Mouse (Mus musculus) hindbrain, embryonic 11.5 days (tissue): ENCODE data around the gene Schip1. TPM values are rescaled to one million over a fixed set of nuclear protein-coding genes. Genes with fewer than 3 reads are reported as not detected.

Experiments used
- ATAC-seq: fragments of 200-750 bp; cut with Nextera tagmentation; 2 replicates; pipeline ENCODE4 v1.8.0; 2017; ENCODE audit warnings: mild to moderate bottlenecking, moderate TSS enrichment, moderate library complexity; ENCODE audit not compliant: low FRiP score
- DNase-seq: peaks from one replicate; pipeline ENCODE4 v3.0.0-alpha.2; 2015; ENCODE audit warnings: low spot score
- H3K27ac ChIP-seq: fragments of 300-500 bp; sonication (generic); 2 replicates; pipeline ENCODE4 v1.5.1; 2014; ENCODE audit warnings: mild to moderate bottlenecking, low read depth, low read length
- H3K27me3 ChIP-seq: fragments of 300-500 bp; sonication (generic); 2 replicates; pipeline ENCODE4 v1.6.1; 2014; ENCODE audit warnings: mild to moderate bottlenecking, low read length, moderate library complexity, mixed read lengths; ENCODE audit not compliant: control insufficient read depth, insufficient read depth
- H3K36me3 ChIP-seq: fragments of 300-500 bp; sonication (generic); 2 replicates; pipeline ENCODE4 v1.6.1; 2014; ENCODE audit warnings: mild to moderate bottlenecking, low read length, moderate library complexity, mixed read lengths; ENCODE audit not compliant: control insufficient read depth, insufficient read depth
- H3K4me1 ChIP-seq: fragments of 300-500 bp; sonication (generic); replicated peaks from 2 replicates; pipeline ENCODE4 v1.6.1; 2014; ENCODE audit warnings: low read length, mixed read lengths; ENCODE audit not compliant: control insufficient read depth, insufficient read depth
- H3K4me2 ChIP-seq: fragments of 300-500 bp; sonication (generic); replicated peaks from 2 replicates; pipeline ENCODE4 v1.6.1; 2014; ENCODE audit warnings: mild to moderate bottlenecking, low read depth, low read length
- H3K4me3 ChIP-seq: fragments of 300-500 bp; sonication (generic); 2 replicates; pipeline ENCODE4 v1.5.1; 2014; ENCODE audit warnings: low read depth, low read length
- H3K9ac ChIP-seq: fragments of 300-500 bp; sonication (generic); 2 replicates; pipeline ENCODE4 v1.6.1; 2014; ENCODE audit warnings: low read depth, low read length
- H3K9me3 ChIP-seq: fragments of 300-500 bp; sonication (generic); 2 replicates; pipeline ENCODE4 v1.6.1; 2016; ENCODE audit warnings: low read length; ENCODE audit not compliant: control insufficient read depth
- WGBS: fragments of 180-500 bp; shearing (Covaris S2); extraction: QIAGEN DNeasy Blood & Tissue Kit; methylation state at CpG from one replicate; pipeline ENCODE4 v1.1.7; 2014; 5-methylcytosine and 5-hydroxymethylcytosine counted together
- polyA plus RNA-seq: library from polyadenylated mRNA; unstranded; fragments of >200 nt; fragmentation: Nextera tagmentation; extraction: Ambion mirVana; gene quantifications from 2 replicates; pipeline ENCODE4 v1.2.1, GENCODE M21; 2014

The Schip1 gene
- polyA plus RNA-seq, 1 experiment from 2014 or later, result 115 TPM

- Histone ChIP-seq H3K27me3 (no peaks in the 10 kb centered on the region; the same call in 1 of the 2 replicates), H3K9me3 (no peaks in the 10 kb centered on the region), H3K36me3 (no peaks in the 10 kb centered on the region), H3K9ac (no peak overlapping the region), H3K4me2 (no peak overlapping the region), H3K4me3 (no peak overlapping the region), H3K4me1 (0 out of 2 replicates have a peak, but pooled peaks cover 2% of the 10 kb centered on the region), H3K27ac (no peak overlapping the region)
- DNase-seq (no peak), ATAC-seq (no peak)
- WGBS, result 77% methylated on average over 1 of the region's 1 CpGs
Measured at GRCm38 (mm10) chr3:68469643-68470042, 405.0 kb downstream of the Schip1 start.

GRCm38 (mm10) chr3:68470061-68470460, 405.5 kb downstream of the Schip1 start:
- DNase-seq, result no peak
- Histone ChIP-seq H3K9ac (no peak overlapping the region), H3K4me3 (no peak overlapping the region), H3K27ac (no peak overlapping the region), H3K4me2 (no peak overlapping the region), H3K27me3 (no peaks in the 10 kb centered on the region; the same call in 1 of the 2 replicates), H3K4me1 (0 out of 2 replicates have a peak, but pooled peaks cover 2% of the 10 kb centered on the region), H3K9me3 (no peaks in the 10 kb centered on the region), H3K36me3 (no peaks in the 10 kb centered on the region)
- ATAC-seq, result no peak
- WGBS, result 62% methylated on average over 3 of the region's 3 CpGs

GRCm38 (mm10) chr3:68470622-68471021, 406.0 kb downstream of the Schip1 start:
- no peaks in the 10 kb centered on the region for H3K36me3 ChIP-seq
- H3K4me2 ChIP-seq, result no peak overlapping the region
- H3K4me3 ChIP-seq, result no peak overlapping the region
- WGBS, result 70% methylated on average over 5 of the region's 5 CpGs
- no peaks in the 10 kb centered on the region for H3K9me3 ChIP-seq
- no peak overlapping the region for H3K9ac ChIP-seq
- H3K4me1 ChIP-seq, result 0 out of 2 replicates have a peak, but pooled peaks cover 2% of the 10 kb centered on the region
- no peak overlapping the region for H3K27ac ChIP-seq
- H3K27me3 ChIP-seq, result no peaks in the 10 kb centered on the region; the same call in 1 of the 2 replicates
- DNase-seq, result no peak
- no peak for ATAC-seq

- H3K27ac ChIP-seq, result no peak overlapping the region
- 94% methylated on average over 7 of the region's 7 CpGs for WGBS
- no peaks in the 10 kb centered on the region for H3K36me3 ChIP-seq
- H3K4me3 ChIP-seq, result no peak overlapping the region
- H3K4me2 ChIP-seq, result no peak overlapping the region
- no peak for ATAC-seq
- no peaks in the 10 kb centered on the region for H3K4me1 ChIP-seq
- no peak overlapping the region for H3K9ac ChIP-seq
- no peaks in the 10 kb centered on the region for H3K9me3 ChIP-seq
- no peaks in the 10 kb centered on the region for H3K27me3 ChIP-seq
- no peak for DNase-seq
Measured at GRCm38 (mm10) chr3:68476336-68476735, 411.7 kb downstream of the Schip1 start.

- Histone ChIP-seq H3K4me2 (no peak overlapping the region), H3K27ac (no peak overlapping the region), H3K4me1 (no peaks in the 10 kb centered on the region), H3K9ac (no peak overlapping the region), H3K36me3 (no peaks in the 10 kb centered on the region), H3K9me3 (no peaks in the 10 kb centered on the region), H3K27me3 (no peaks in the 10 kb centered on the region), H3K4me3 (no peak overlapping the region)
- ATAC-seq (no peak), DNase-seq (peak; percentile 26)
- WGBS, result 40% methylated on average over 2 of the region's 2 CpGs
Measured at GRCm38 (mm10) chr3:68477478-68477877, 412.9 kb downstream of the Schip1 start.

GRCm38 (mm10) chr3:68479266-68479665, 414.7 kb downstream of the Schip1 start:
- no peak overlapping the region for H3K27ac ChIP-seq
- no peak overlapping the region for H3K9ac ChIP-seq
- no peak for ATAC-seq
- H3K4me2 ChIP-seq, result no peak overlapping the region
- no peaks in the 10 kb centered on the region for H3K4me1 ChIP-seq
- no peak for DNase-seq
- no peaks in the 10 kb centered on the region for H3K9me3 ChIP-seq
- WGBS, result 89% methylated on average over 6 of the region's 6 CpGs
- no peaks in the 10 kb centered on the region for H3K36me3 ChIP-seq
- no peaks in the 10 kb centered on the region for H3K27me3 ChIP-seq
- H3K4me3 ChIP-seq, result no peak overlapping the region

GRCm38 (mm10) chr3:68483517-68483916, 418.9 kb downstream of the Schip1 start:
- Histone ChIP-seq H3K9ac (no peak overlapping the region), H3K27me3 (no peaks in the 10 kb centered on the region), H3K4me2 (no peak overlapping the region), H3K4me1 (no peaks in the 10 kb centered on the region), H3K27ac (no peak overlapping the region), H3K9me3 (no peaks in the 10 kb centered on the region), H3K36me3 (no peaks in the 10 kb centered on the region), H3K4me3 (no peak overlapping the region)
- ATAC-seq (no peak), DNase-seq (no peak)
- 84% methylated on average over 3 of the region's 3 CpGs for WGBS

GRCm38 (mm10) chr3:68484021-68484420, 419.4 kb downstream of the Schip1 start:
- H3K4me2 ChIP-seq, result no peak overlapping the region
- DNase-seq (no peak), ATAC-seq (no peak)
- H3K27ac ChIP-seq, result no peak overlapping the region
- H3K9me3 ChIP-seq, result no peaks in the 10 kb centered on the region
- H3K4me3 ChIP-seq, result no peak overlapping the region
- no peak overlapping the region for H3K9ac ChIP-seq
- no peaks in the 10 kb centered on the region for H3K4me1 ChIP-seq
- H3K27me3 ChIP-seq, result no peaks in the 10 kb centered on the region
- WGBS, result 91% methylated on average over 9 of the region's 9 CpGs
- H3K36me3 ChIP-seq, result no peaks in the 10 kb centered on the region

GRCm38 (mm10) chr3:68484561-68484960, 420.0 kb downstream of the Schip1 start:
- no peaks in the 10 kb centered on the region for H3K9me3 ChIP-seq
- ATAC-seq (no peak), DNase-seq (no peak)
- no peak overlapping the region for H3K4me2 ChIP-seq
- no peaks in the 10 kb centered on the region for H3K27me3 ChIP-seq
- no peaks in the 10 kb centered on the region for H3K36me3 ChIP-seq
- no peak overlapping the region for H3K9ac ChIP-seq
- no peak overlapping the region for H3K4me3 ChIP-seq
- no peaks in the 10 kb centered on the region for H3K4me1 ChIP-seq
- H3K27ac ChIP-seq, result no peak overlapping the region
- 85% methylated on average over 4 of the region's 4 CpGs for WGBS
